Mouse (Mus musculus): Measurements from ENCODE around the gene Gast. TPM values are rescaled to one million over a fixed set of nuclear protein-coding genes. Genes with fewer than 3 reads are reported as not detected.
"Not testable (repeated sequence)": the region's sequence is repeated elsewhere in the genome, so short reads cannot be mapped to it uniquely, and the experiment has no call there.

Gast gene
- polyA plus RNA-seq, 1 experiment from 2014 or later, result not detected

- peak; percentile 45 for DNase-seq (ENCODE audit: low spot score)
- peaks cover 17% of the 10 kb centered on the region for H3K4me1 ChIP-seq
- no peak overlapping the region for H3K27ac ChIP-seq (replicated peaks)
- H3K9me3 ChIP-seq (replicated peaks), result no peaks in the 10 kb centered on the region
- H3K36me3 ChIP-seq, result peaks cover 26% of the 10 kb centered on the region
- H3K4me3 ChIP-seq, result no peak overlapping the region
- WGBS, result 14% methylated on average over 3 of the region's 3 CpGs
- H3K27me3 ChIP-seq (ENCODE audit: low read depth, poor library complexity, severe bottlenecking), result no peaks in the 10 kb centered on the region
Observed at GRCm38 (mm10) chr11:100323578-100323977, 10.6 kb upstream of the Gast start.

- WGBS, result 79% methylated on average over 11 of the region's 11 CpGs
Observed at GRCm38 (mm10) chr11:100325062-100325629, 9.1 kb upstream of the Gast start.

GRCm38 (mm10) chr11:100327316-100327715, 6.9 kb upstream of the Gast start:
- peaks cover 7% of the 10 kb centered on the region for H3K36me3 ChIP-seq
- H3K27me3 ChIP-seq (ENCODE audit: low read depth, poor library complexity, severe bottlenecking), result no peaks in the 10 kb centered on the region
- H3K4me1 ChIP-seq, result peaks cover 12% of the 10 kb centered on the region
- no peaks in the 10 kb centered on the region for H3K9me3 ChIP-seq (replicated peaks)
- WGBS, result 70% methylated on average over 11 of the region's 11 CpGs
- H3K27ac ChIP-seq (replicated peaks), result no peak overlapping the region
- no peak for DNase-seq (ENCODE audit: low spot score)
- no peak overlapping the region for H3K4me3 ChIP-seq

More at GRCm38 (mm10) chr11:100325062-100325629, 9.1 kb upstream of the Gast start:
- no peak for DNase-seq (ENCODE audit: low spot score)
- H3K36me3 ChIP-seq, result peaks cover 26% of the 10 kb centered on the region
- H3K27me3 ChIP-seq (ENCODE audit: low read depth, poor library complexity, severe bottlenecking), result no peaks in the 10 kb centered on the region
- H3K4me3 ChIP-seq, result no peak overlapping the region
- H3K9me3 ChIP-seq (replicated peaks), result no peaks in the 10 kb centered on the region
- no peak overlapping the region for H3K27ac ChIP-seq (replicated peaks)
- peaks cover 12% of the 10 kb centered on the region for H3K4me1 ChIP-seq

GRCm38 (mm10) chr11:100327761-100328160, 6.4 kb upstream of the Gast start:
- 90% methylated on average over 6 of the region's 6 CpGs for WGBS
- Histone ChIP-seq H3K4me3 (no peak overlapping the region), H3K27ac (replicated peaks) (no peak overlapping the region), H3K4me1 (peaks cover 17% of the 10 kb centered on the region), H3K9me3 (replicated peaks) (no peaks in the 10 kb centered on the region), H3K27me3 (ENCODE audit: low read depth, poor library complexity, severe bottlenecking) (no peaks in the 10 kb centered on the region), H3K36me3 (peaks cover 3% of the 10 kb centered on the region; the same call in 1 of the 2 replicates)
- no peak for DNase-seq (ENCODE audit: low spot score)

GRCm38 (mm10) chr11:100330235-100330634, 4.0 kb upstream of the Gast start:
- Histone ChIP-seq H3K36me3 (no peaks in the 10 kb centered on the region), H3K9me3 (replicated peaks) (no peaks in the 10 kb centered on the region), H3K27ac (replicated peaks) (no peak overlapping the region), H3K4me1 (peaks cover 33% of the 10 kb centered on the region), H3K4me3 (no peak overlapping the region), H3K27me3 (ENCODE audit: low read depth, poor library complexity, severe bottlenecking) (no peaks in the 10 kb centered on the region)
- no peak for DNase-seq (ENCODE audit: low spot score)
- 73% methylated on average over 16 of the region's 16 CpGs for whole genome bisulfite sequencing

- H3K9me3 ChIP-seq (replicated peaks); H3K27ac ChIP-seq (replicated peaks); H3K4me3 ChIP-seq; H3K27me3 ChIP-seq (ENCODE audit: low read depth, poor library complexity, severe bottlenecking); DNase-seq (ENCODE audit: low spot score); H3K36me3 ChIP-seq: not testable (repeated sequence)
- WGBS, result 65% methylated on average over 8 of the region's 8 CpGs
- peaks cover 37% of the 10 kb centered on the region for H3K4me1 ChIP-seq
Observed at GRCm38 (mm10) chr11:100330816-100331375, 3.3 kb upstream of the Gast start.

GRCm38 (mm10) chr11:100332766-100333515, 1.3 kb upstream of the Gast start:
- H3K4me3 ChIP-seq, result no peak overlapping the region
- peaks cover 33% of the 10 kb centered on the region for H3K4me1 ChIP-seq
- 71% methylated on average over 9 of the region's 9 CpGs for WGBS
- no peaks in the 10 kb centered on the region for H3K27me3 ChIP-seq (ENCODE audit: low read depth, poor library complexity, severe bottlenecking)
- no peak overlapping the region; the same call in 1 of the 2 replicates for H3K27ac ChIP-seq (replicated peaks)
- DNase-seq (ENCODE audit: low spot score), result no peak
- no peaks in the 10 kb centered on the region for H3K36me3 ChIP-seq
- H3K9me3 ChIP-seq (replicated peaks), result no peaks in the 10 kb centered on the region

- no peak for DNase-seq (ENCODE audit: low spot score)
- Histone ChIP-seq H3K4me3 (no peak overlapping the region), H3K4me1 (peaks cover 28% of the 10 kb centered on the region), H3K36me3 (no peaks in the 10 kb centered on the region), H3K9me3 (replicated peaks) (no peaks in the 10 kb centered on the region), H3K27ac (replicated peaks) (no peak overlapping the region), H3K27me3 (ENCODE audit: low read depth, poor library complexity, severe bottlenecking) (no peaks in the 10 kb centered on the region)
- 88% methylated on average over 3 of the region's 3 CpGs for WGBS
Observed at GRCm38 (mm10) chr11:100335731-100336130, 1.5 kb downstream of the Gast start.

- peaks cover 16% of the 10 kb centered on the region for H3K36me3 ChIP-seq
- no peak for DNase-seq (ENCODE audit: low spot score)
- no peaks in the 10 kb centered on the region for H3K27me3 ChIP-seq (ENCODE audit: low read depth, poor library complexity, severe bottlenecking)
- no peak overlapping the region for H3K27ac ChIP-seq (replicated peaks)
- 93% methylated on average over 10 of the region's 10 CpGs for WGBS
- no peaks in the 10 kb centered on the region for H3K9me3 ChIP-seq (replicated peaks)
- H3K4me3 ChIP-seq, result no peak overlapping the region
- peaks cover 3% of the 10 kb centered on the region; the same call in 1 of the 2 replicates for H3K4me1 ChIP-seq
Observed at GRCm38 (mm10) chr11:100344269-100344668, 10.1 kb downstream of the Gast start.

GRCm38 (mm10) chr11:100352076-100352857, 18.1 kb downstream of the Gast start:
- DNase-seq (ENCODE audit: low spot score), result no peak
- H3K9me3 ChIP-seq (replicated peaks), result no peaks in the 10 kb centered on the region
- WGBS, result 39% methylated on average over 10 of the region's 10 CpGs
- peaks cover 51% of the 10 kb centered on the region for H3K36me3 ChIP-seq
- H3K4me3 ChIP-seq, result no peak overlapping the region
- no peak overlapping the region for H3K27ac ChIP-seq (replicated peaks)
- H3K27me3 ChIP-seq (ENCODE audit: low read depth, poor library complexity, severe bottlenecking), result peaks cover 42% of the 10 kb centered on the region
- H3K4me1 ChIP-seq, result peaks cover 31% of the 10 kb centered on the region

GRCm38 (mm10) chr11:100355151-100355951, 21.1 kb downstream of the Gast start:
- WGBS, result under 1% methylated on average over 54 of the region's 54 CpGs
- peak; percentile 45 for DNase-seq (ENCODE audit: low spot score)
- H3K36me3 ChIP-seq, result peaks cover 32% of the 10 kb centered on the region

More at GRCm38 (mm10) chr11:100355151-100355951, 21.1 kb downstream of the Gast start:
- Histone ChIP-seq H3K27me3 (ENCODE audit: low read depth, poor library complexity, severe bottlenecking) (peaks cover 73% of the 10 kb centered on the region), H3K4me3 (peak overlapping the region; percentile 75), H3K27ac (replicated peaks) (peak overlapping the region; percentile 92), H3K9me3 (replicated peaks) (no peaks in the 10 kb centered on the region), H3K4me1 (peaks cover 27% of the 10 kb centered on the region)
